Mouse (Mus musculus) thymus, adult 2 months (tissue): Measurements from ENCODE around the gene Olfr771. TPM values are rescaled to one million over a fixed set of nuclear protein-coding genes. Genes with fewer than 3 reads are reported as not detected.
"Not testable (repeated sequence)": the region's sequence is repeated elsewhere in the genome, so short reads cannot be mapped to it uniquely, and the experiment has no call there.

Source experiments
- DNase-seq: peaks from one replicate; pipeline ENCODE4 v3.0.0; 2021
- H3K27ac ChIP-seq: fragments of 200-500 bp; 2 replicates; pipeline ENCODE4 v1.5.1; 2012; ENCODE audit warnings: low read length, control low read depth; ENCODE audit not compliant: control insufficient read depth, insufficient read depth
- H3K27me3 ChIP-seq: fragments of 200-500 bp; 2 replicates; pipeline ENCODE4 v1.6.1; 2012; ENCODE audit warnings: mild to moderate bottlenecking, low read length, moderate library complexity, mixed read lengths; ENCODE audit not compliant: control insufficient read depth, insufficient read depth
- H3K36me3 ChIP-seq: fragments of 200-500 bp; 2 replicates; pipeline ENCODE4 v1.6.1; 2012; ENCODE audit warnings: mild to moderate bottlenecking, low read length, moderate library complexity; ENCODE audit not compliant: control insufficient read depth, insufficient read depth
- H3K4me1 ChIP-seq: fragments of 200-500 bp; replicated peaks from 2 replicates; pipeline ENCODE4 v1.6.1; 2012; ENCODE audit warnings: low read length; ENCODE audit not compliant: control insufficient read depth, insufficient read depth
- H3K4me3 ChIP-seq: fragments of 200-500 bp; 2 replicates; pipeline ENCODE4 v1.5.1; 2012; ENCODE audit warnings: mild to moderate bottlenecking, low read length, control low read depth, moderate library complexity; ENCODE audit not compliant: control insufficient read depth, insufficient read depth
- CTCF ChIP-seq: fragments of 200-500 bp; IDR thresholded peaks from 2 replicates; pipeline ENCODE4 v1.5.1; 2012; ENCODE audit warnings: mild to moderate bottlenecking, control low read depth, low read length, moderate library complexity, borderline replicate concordance; ENCODE audit not compliant: control insufficient read depth, poor library complexity, insufficient read depth; ENCODE audit errors: extremely low read depth
- POLR2A ChIP-seq: fragments of 200-500 bp; IDR thresholded peaks from 2 replicates; pipeline ENCODE4 v1.6.1; 2012; ENCODE audit warnings: mild to moderate bottlenecking, low read length, control low read depth, moderate library complexity; ENCODE audit not compliant: control insufficient read depth, poor library complexity, insufficient read depth; ENCODE audit errors: extremely low read depth
- WGBS: fragments of 180-500 bp; shearing (Covaris S2); methylation state at CpG from one replicate; pipeline ENCODE4 v1.1.7; 2018; 5-methylcytosine and 5-hydroxymethylcytosine counted together
- polyA plus RNA-seq: library from polyadenylated mRNA; depleted of rRNA; stranded (reverse); fragments of >200 nt; gene quantifications from 2 replicates; pipeline ENCODE4 v1.2.3, GENCODE M21; 2012; rRNA removed

The Olfr771 gene
- polyA plus RNA-seq, result not detected in 2 replicates

- no peak within 1 kb of the TSS for H3K4me3 ChIP-seq
- H3K4me1 ChIP-seq, result no peaks in the 10 kb centered on the region
- no peaks in the 10 kb centered on the region for H3K27me3 ChIP-seq
- no peaks in the 10 kb centered on the region for H3K36me3 ChIP-seq
- WGBS, result 90% methylated on average over 1 of the region's 1 CpGs
- TF ChIP-seq CTCF (no peak), POLR2A (no peak)
- DNase-seq, result no peak
- H3K27ac ChIP-seq, result no peak within 1 kb of the TSS
Measured at GRCm38 (mm10) chr10:129164651-129165050, at the start of gene Olfr771. Olfr771 (minus strand) TSS chr10:129164751.

- not testable (repeated sequence) for H3K4me1 ChIP-seq, H3K4me3 ChIP-seq, DNase-seq, H3K27me3 ChIP-seq, H3K36me3 ChIP-seq, H3K27ac ChIP-seq
Measured at GRCm38 (mm10) chr10:129187319-129187718, 22.8 kb upstream of the Olfr771 start, which contains the start of gene Olfr773. Olfr773 (minus strand) TSS chr10:129187419.

GRCm38 (mm10) chr10:129177821-129178220 is 13.3 kb upstream of the Olfr771 start, which contains the start of gene Olfr772:
Olfr772 (minus strand) TSS chr10:129177921.
- WGBS, result 89% methylated on average over 3 of the region's 4 CpGs
- H3K36me3 ChIP-seq, H3K4me3 ChIP-seq, H3K27ac ChIP-seq, DNase-seq, H3K4me1 ChIP-seq, H3K27me3 ChIP-seq: not testable (repeated sequence)

GRCm38 (mm10) chr10:129138898-129139297 is 25.7 kb downstream of the Olfr771 start, which contains the start of gene Olfr770:
Olfr770 (minus strand) TSS chr10:129138998.
- H3K4me1 ChIP-seq, result no peaks in the 10 kb centered on the region
- 92% methylated on average over 2 of the region's 2 CpGs for WGBS
- no peak within 1 kb of the TSS for H3K4me3 ChIP-seq
- DNase-seq, result no peak
- no peak within 1 kb of the TSS for H3K27ac ChIP-seq
- no peaks in the 10 kb centered on the region for H3K27me3 ChIP-seq
- no peaks in the 10 kb centered on the region for H3K36me3 ChIP-seq
- TF ChIP-seq POLR2A (no peak), CTCF (no peak)

GRCm38 (mm10) chr10:129117761-129118160 is 46.8 kb downstream of the Olfr771 start, which contains the start of gene Olfr769:
Olfr769 (minus strand) TSS chr10:129117861.
- DNase-seq, result no peak
- 93% methylated on average over 2 of the region's 2 CpGs for WGBS
- TF ChIP-seq CTCF (no peak), POLR2A (no peak)
- no peaks in the 10 kb centered on the region for H3K36me3 ChIP-seq
- H3K4me1 ChIP-seq, result no peaks in the 10 kb centered on the region
- no peaks in the 10 kb centered on the region for H3K27me3 ChIP-seq
- H3K27ac ChIP-seq, result no peak within 1 kb of the TSS
- no peak within 1 kb of the TSS for H3K4me3 ChIP-seq

- no peak for DNase-seq
- H3K36me3 ChIP-seq, result no peaks in the 10 kb centered on the region
- no peak for TF ChIP-seq CTCF
- TF ChIP-seq POLR2A, result no peak
- H3K4me1 ChIP-seq, result no peaks in the 10 kb centered on the region
- no peak overlapping the region for H3K27ac ChIP-seq
- no peak overlapping the region for H3K4me3 ChIP-seq
- WGBS, result 97% methylated on average over 3 of the region's 3 CpGs
- H3K27me3 ChIP-seq, result no peaks in the 10 kb centered on the region
Measured at GRCm38 (mm10) chr10:129115146-129115545, 49.4 kb downstream of the Olfr771 start.

Other genes with a start within 250 kb of the Olfr771 start
- gene Rdh5, start 241.9 kb downstream of the Olfr771 start, polyA plus RNA-seq, result 14.0 and 21.8 TPM in 2 replicates
- gene Bloc1s1, start 240.7 kb downstream of the Olfr771 start, polyA plus RNA-seq, result 137 and 173 TPM in 2 replicates
- 5.9 and 14.5 TPM in 2 replicates for gene Itga7, start 230.9 kb downstream of the Olfr771 start, polyA plus RNA-seq
- 0.28 and 1.6 TPM in 2 replicates for gene Mettl7b, start 203.8 kb downstream of the Olfr771 start, polyA plus RNA-seq
- not detected in 2 replicates for gene Olfr9, start 175.3 kb downstream of the Olfr771 start, polyA plus RNA-seq
- gene Olfr763, start 154.0 kb downstream of the Olfr771 start, polyA plus RNA-seq, result not detected in 2 replicates
- gene Olfr764-ps1, start 124.9 kb downstream of the Olfr771 start, polyA plus RNA-seq, result not detected in 2 replicates
- not detected in 2 replicates for gene Olfr765, start 114.8 kb downstream of the Olfr771 start, polyA plus RNA-seq
- not detected in 2 replicates for gene Olfr766-ps1, start 95.8 kb downstream of the Olfr771 start, polyA plus RNA-seq
- not detected in 2 replicates for gene Olfr767, start 81.8 kb downstream of the Olfr771 start, polyA plus RNA-seq
- gene Olfr768, start 65.4 kb downstream of the Olfr771 start, polyA plus RNA-seq, result not detected in 2 replicates
- gene Olfr769, start 46.9 kb downstream of the Olfr771 start, polyA plus RNA-seq, result not detected in 2 replicates
- gene Olfr770, start 25.8 kb downstream of the Olfr771 start, polyA plus RNA-seq, result not detected in 2 replicates
- gene Olfr772, start 13.2 kb upstream of the Olfr771 start, polyA plus RNA-seq, result not detected in 2 replicates
- not detected in 2 replicates for gene Olfr773, start 22.7 kb upstream of the Olfr771 start, polyA plus RNA-seq
- gene Olfr774, start 71.5 kb upstream of the Olfr771 start, polyA plus RNA-seq, result not detected in 2 replicates
- not detected in 2 replicates for gene Olfr775, start 83.7 kb upstream of the Olfr771 start, polyA plus RNA-seq
- gene Olfr776, start 94.4 kb upstream of the Olfr771 start, polyA plus RNA-seq, result not detected in 2 replicates
- gene Olfr777, start 106.7 kb upstream of the Olfr771 start, polyA plus RNA-seq, result not detected in 2 replicates
- gene Olfr780, start 153.4 kb upstream of the Olfr771 start, polyA plus RNA-seq, result not detected in 2 replicates
- gene Olfr781, start 164.1 kb upstream of the Olfr771 start, polyA plus RNA-seq, result not detected in 2 replicates
- not detected in 2 replicates for gene Olfr782, start 184.1 kb upstream of the Olfr771 start, polyA plus RNA-seq
- gene Olfr784, start 219.3 kb upstream of the Olfr771 start, polyA plus RNA-seq, result 0.04 and 0.09 TPM in 2 replicates
- gene Olfr785, start 240.7 kb upstream of the Olfr771 start, polyA plus RNA-seq, result not detected in 2 replicates